ENCODE assay signal across 10 mouse cellular contexts in genomic region chr13:49461458-49462132, GRCm38 (mm10). TPM values are rescaled to one million over a fixed set of nuclear protein-coding genes. Genes with fewer than 3 reads are reported as not detected.
DNase-seq lines count a peak whose midpoint lies in the region; ATAC-seq lines count a peak whose summit lies in the region.
"Had no signal": no experiment of that assay in that cellular context is flagged by ENCODE, and none has a peak within 500 bp of the region (broad histone marks: within the 10 kb centered on the region; RNA-seq: fewer than 3 reads in every experiment).

No protein-coding gene starts in this region.

- H3K9me3 ChIP-seq in neural tube, embryonic 13.5 days, result no peaks in the 10 kb centered on the region
- no peaks in the 10 kb centered on the region for H3K9me3 ChIP-seq in stomach, embryonic 16.5 days (replicated peaks; ENCODE audit: control insufficient read depth, low read length)
- H3K9me3 ChIP-seq in midbrain, embryonic 16.5 days (replicated peaks; ENCODE audit: control insufficient read depth, low read length, poor library complexity, severe bottlenecking), result no peaks in the 10 kb centered on the region
- H3K9me3 ChIP-seq: neural tube, embryonic 12.5 days had no signal

- 79% methylated on average over 15 of the region's 15 CpGs for WGBS in neural tube, embryonic 13.5 days
- WGBS in stomach, embryonic 16.5 days, result 85% methylated on average over 15 of the region's 15 CpGs
- 86% methylated on average over 15 of the region's 15 CpGs for WGBS in midbrain, embryonic 16.5 days

- H3K4me3 ChIP-seq in neural tube, embryonic 13.5 days, result no peak overlapping the region
- H3K4me3 ChIP-seq in stomach, embryonic 16.5 days (replicated peaks; ENCODE audit: low read length), result no peak overlapping the region
- no peak overlapping the region for H3K4me3 ChIP-seq in midbrain, embryonic 16.5 days (ENCODE audit: low read depth, low read length)
- H3K4me3 ChIP-seq: neural tube, embryonic 12.5 days had no signal

- no peak overlapping the region for H3K4me2 ChIP-seq in neural tube, embryonic 13.5 days
- no peak overlapping the region for H3K4me2 ChIP-seq in stomach, embryonic 16.5 days (ENCODE audit: low read depth, low read length)
- no peak overlapping the region for H3K4me2 ChIP-seq in midbrain, embryonic 16.5 days (ENCODE audit: low read length)
- H3K4me2 ChIP-seq: neural tube, embryonic 12.5 days had no signal

- ATAC-seq in neural tube, embryonic 13.5 days (ENCODE audit: low read depth), result no peak
- ATAC-seq in stomach, embryonic 16.5 days (ENCODE audit: insufficient read depth, low FRiP score), result no peak
- no peak for ATAC-seq in midbrain, embryonic 16.5 days

- peak; percentile 44 for DNase-seq in gastrocnemius, postnatal 25 days
- DNase-seq in gastrocnemius, postnatal 14 days, result no peak
- DNase-seq in neural tube, embryonic 10.5 days (ENCODE audit: extremely low spot score, low spot score), result no peak
- DNase-seq in kidney, postnatal 4 days, result peak; percentile 16 to 27
- DNase-seq in spleen, postnatal 36 days (ENCODE audit: low spot score in 2 of 2), result no peak
- DNase-seq: cerebellum, postnatal 10 days had no signal

- 0 out of 2 replicates have a peak overlapping the region, but pooled peaks have one; percentile 46 for H3K27ac ChIP-seq in neural tube, embryonic 13.5 days (replicated peaks)
- H3K27ac ChIP-seq in stomach, embryonic 16.5 days (ENCODE audit: low read length), result peak overlapping the region; percentile 88
- no peak overlapping the region for H3K27ac ChIP-seq in midbrain, embryonic 16.5 days (ENCODE audit: low read length)
- H3K27ac ChIP-seq: neural tube, embryonic 12.5 days had no signal

- intact Hi-C loops in gastrocnemius, postnatal 14 days (cut with DNase I; ENCODE audit: low total_unique reads), result no loop called here

- no peaks in the 10 kb centered on the region for H3K4me1 ChIP-seq in neural tube, embryonic 13.5 days (replicated peaks)
- 0 out of 2 replicates have a peak, but pooled peaks cover 11% of the 10 kb centered on the region for H3K4me1 ChIP-seq in stomach, embryonic 16.5 days (ENCODE audit: control insufficient read depth, insufficient read depth, low read length)
- H3K4me1 ChIP-seq in midbrain, embryonic 16.5 days (ENCODE audit: control insufficient read depth, insufficient read depth, low read length), result no peaks in the 10 kb centered on the region
- H3K4me1 ChIP-seq: neural tube, embryonic 12.5 days had no signal

- H3K27me3 ChIP-seq in neural tube, embryonic 13.5 days, result no peaks in the 10 kb centered on the region
- H3K27me3 ChIP-seq in stomach, embryonic 16.5 days (ENCODE audit: control insufficient read depth, insufficient read depth, low read length), result no peaks in the 10 kb centered on the region
- H3K27me3 ChIP-seq in midbrain, embryonic 16.5 days (ENCODE audit: control insufficient read depth, insufficient read depth, low read depth, low read length), result no peaks in the 10 kb centered on the region
- H3K27me3 ChIP-seq: neural tube, embryonic 12.5 days had no signal

- no peak overlapping the region for H3K9ac ChIP-seq in neural tube, embryonic 13.5 days
- H3K9ac ChIP-seq in stomach, embryonic 16.5 days (ENCODE audit: low read length), result no peak overlapping the region
- H3K9ac ChIP-seq in midbrain, embryonic 16.5 days (ENCODE audit: low read depth, low read length), result no peak overlapping the region
- H3K9ac ChIP-seq: neural tube, embryonic 12.5 days had no signal

- H3K36me3 ChIP-seq in neural tube, embryonic 13.5 days, result peaks cover 65% of the 10 kb centered on the region
- 0 out of 2 replicates have a peak, but pooled peaks cover 3% of the 10 kb centered on the region for H3K36me3 ChIP-seq in stomach, embryonic 16.5 days (ENCODE audit: control insufficient read depth, insufficient read depth, low read length)
- H3K36me3 ChIP-seq in midbrain, embryonic 16.5 days (ENCODE audit: control insufficient read depth, insufficient read depth, low read length), result peaks cover 27% of the 10 kb centered on the region

RNA-seq across cellular contexts. Expression of gene Tes3-ps, which starts 31.5 kb away (rescaled TPM):
- 1 to 10 TPM; 1.2 to 1.4 TPM for total RNA-seq in gastrocnemius, postnatal 25 days (2021)
- 1 to 10 TPM; 1.7 to 2.1 TPM for total RNA-seq in gastrocnemius, postnatal 14 days (2021)
- polyA plus RNA-seq in neural tube, embryonic 13.5 days (2015; fragmentation: Nextera tagmentation; extraction: Ambion mirVana), result 0.68 and 0.75 TPM in 2 replicates
- polyA plus RNA-seq in stomach, embryonic 16.5 days (2015; fragmentation: Nextera tagmentation; extraction: Ambion mirVana), result 0.74 and 1.2 TPM in 2 replicates
- 0.53 and 0.55 TPM in 2 replicates for polyA plus RNA-seq in midbrain, embryonic 16.5 days (2015; fragmentation: Nextera tagmentation; extraction: Ambion mirVana)

RNA-seq across cellular contexts. Expression of gene Ippk, which starts 40.5 kb away (rescaled TPM):
- total RNA-seq in gastrocnemius, postnatal 25 days (2021), result 1 to 10 TPM; 5.1 to 6.0 TPM
- 1 to 10 TPM; 5.1 to 6.6 TPM for total RNA-seq in gastrocnemius, postnatal 14 days (2021)
- polyA plus RNA-seq in neural tube, embryonic 13.5 days (2015; fragmentation: Nextera tagmentation; extraction: Ambion mirVana), result 12.5 and 13.4 TPM in 2 replicates
- polyA plus RNA-seq in stomach, embryonic 16.5 days (2015; fragmentation: Nextera tagmentation; extraction: Ambion mirVana), result 20.0 and 20.8 TPM in 2 replicates
- polyA plus RNA-seq in midbrain, embryonic 16.5 days (2015; fragmentation: Nextera tagmentation; extraction: Ambion mirVana), result 13.2 and 14.1 TPM in 2 replicates

RNA-seq across cellular contexts. Expression of gene Ecm2, which starts 43.0 kb away (rescaled TPM):
- total RNA-seq in gastrocnemius, postnatal 25 days (2021), result 10 to 100 TPM in 1 of 2 experiments, 1 to 10 TPM in 1; 9.6 to 10.9 TPM
- 10 to 100 TPM; 17.1 to 20.1 TPM for total RNA-seq in gastrocnemius, postnatal 14 days (2021)
- polyA plus RNA-seq in neural tube, embryonic 13.5 days (2015; fragmentation: Nextera tagmentation; extraction: Ambion mirVana), result 1.0 and 1.7 TPM in 2 replicates
- polyA plus RNA-seq in stomach, embryonic 16.5 days (2015; fragmentation: Nextera tagmentation; extraction: Ambion mirVana), result 1.4 and 1.5 TPM in 2 replicates
- polyA plus RNA-seq in midbrain, embryonic 16.5 days (2015; fragmentation: Nextera tagmentation; extraction: Ambion mirVana), result 1.8 and 1.9 TPM in 2 replicates

Comparison
In these comparisons a context has a peak if more than half of its experiments do, and no peak if none do; other contexts are left out.
1. DNase-seq: peak in gastrocnemius, postnatal 25 days (single experiment) and kidney, postnatal 4 days (2 of 2); none in gastrocnemius, postnatal 14 days (single experiment), neural tube, embryonic 10.5 days (single experiment) and spleen, postnatal 36 days (0 of 2).